ENCODE assay signal across 15 mouse cellular contexts in the genomic region with DNA sequence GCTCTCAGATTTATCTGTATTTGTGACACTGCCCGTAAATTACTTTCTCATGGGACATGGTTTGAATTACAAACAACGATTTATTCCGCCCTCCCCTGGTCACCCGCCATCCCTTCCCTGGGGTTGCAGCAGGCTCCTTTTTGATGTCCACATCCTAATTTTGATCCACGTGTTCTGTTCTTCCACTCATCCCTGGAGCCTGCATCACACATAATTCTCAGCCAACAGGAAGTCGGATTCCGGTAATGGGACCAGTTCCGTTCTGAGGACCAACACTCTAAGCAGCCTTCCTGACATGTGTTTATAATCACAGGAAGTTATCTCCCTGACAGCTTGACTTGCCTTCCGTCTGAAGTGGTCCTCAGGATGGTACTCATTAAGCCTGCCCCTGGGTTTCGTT.
DNase-seq lines count a peak whose midpoint lies in the region; ATAC-seq and TF ChIP-seq lines count a peak whose summit lies in the region.
"Had no signal": no experiment of that assay in that cellular context is flagged by ENCODE, and none has a peak within 500 bp of the region (broad histone marks: within the 10 kb centered on the region; RNA-seq: fewer than 3 reads in every experiment).

No protein-coding gene starts in this region.

- peak; percentile 1; the same call in 1 of the 2 replicates for TF ChIP-seq CTCF in heart, adult 2 months (IDR thresholded peaks at IDR 0.05)
- 0 out of 2 replicates have a peak, but pooled peaks have one; percentile 3 for TF ChIP-seq CTCF in heart, postnatal 0 days (IDR thresholded peaks at IDR 0.05; ENCODE audit: low read depth)

- WGBS in heart, adult 2 months: 44% methylated on average over 10 of the region's 10 CpGs
- 59% methylated on average over 10 of the region's 10 CpGs for WGBS in heart, embryonic 11.5 days (ENCODE audit: insufficient replicate concordance)
- 37% methylated on average over 10 of the region's 10 CpGs for WGBS in embryonic facial prominence, embryonic 11.5 days
- 54% methylated on average over 10 of the region's 10 CpGs for WGBS in heart, postnatal 0 days
- WGBS in forebrain, embryonic 14.5 days: 87% methylated on average over 10 of the region's 10 CpGs

- H3K36me3 ChIP-seq in heart, adult 2 months (ENCODE audit: control insufficient read depth, insufficient read depth, low read length): no peaks in the 10 kb centered on the region
- H3K36me3 ChIP-seq in heart, embryonic 11.5 days (ENCODE audit: control insufficient read depth, insufficient read depth, low read length): no peaks in the 10 kb centered on the region
- no peaks in the 10 kb centered on the region for H3K36me3 ChIP-seq in embryonic facial prominence, embryonic 11.5 days (replicated peaks; ENCODE audit: control insufficient read depth, insufficient read depth, low read depth, low read length)
- no peaks in the 10 kb centered on the region for H3K36me3 ChIP-seq in heart, postnatal 0 days (replicated peaks; ENCODE audit: control insufficient read depth, insufficient read depth, low read length)
- H3K36me3 ChIP-seq in forebrain, embryonic 14.5 days (ENCODE audit: control insufficient read depth, insufficient read depth, low read length): no peaks in the 10 kb centered on the region
- H3K36me3 ChIP-seq: forebrain, embryonic 12.5 days; hindbrain, embryonic 10.5 days; liver, embryonic 13.5 days; midbrain, embryonic 10.5 days had no signal

- ATAC-seq in heart, embryonic 11.5 days (replicated peaks; ENCODE audit: insufficient number of reproducible peaks, low FRiP score, low TSS enrichment): no peak
- no peak; the same call in 1 of the 2 replicates for ATAC-seq in embryonic facial prominence, embryonic 11.5 days (replicated peaks; ENCODE audit: insufficient number of reproducible peaks, low FRiP score, low TSS enrichment, low read depth)
- no peak; the same call in 1 of the 2 replicates for ATAC-seq in heart, postnatal 0 days (ENCODE audit: insufficient read depth, low read depth)
- no peak for ATAC-seq in forebrain, embryonic 14.5 days
- no peak for ATAC-seq in frontal cortex, adult (ENCODE audit: low TSS enrichment)
- ATAC-seq: CD4-positive, CD25-positive, alpha-beta regulatory T cell, adult 4 months had no signal

- no peaks in the 10 kb centered on the region for H3K27me3 ChIP-seq in heart, adult 2 months (ENCODE audit: control insufficient read depth, insufficient read depth, low read length)
- H3K27me3 ChIP-seq in heart, embryonic 11.5 days (ENCODE audit: control insufficient read depth, insufficient read depth, low read length): no peaks in the 10 kb centered on the region
- H3K27me3 ChIP-seq in embryonic facial prominence, embryonic 11.5 days (ENCODE audit: control insufficient read depth, insufficient read depth, low read length): no peaks in the 10 kb centered on the region
- H3K27me3 ChIP-seq in heart, postnatal 0 days (ENCODE audit: control insufficient read depth, insufficient read depth, low read length): no peaks in the 10 kb centered on the region
- H3K27me3 ChIP-seq in forebrain, embryonic 14.5 days (replicated peaks; ENCODE audit: control insufficient read depth, insufficient read depth, low read length): no peaks in the 10 kb centered on the region
- H3K27me3 ChIP-seq: liver, embryonic 13.5 days had no signal

- peak in 1 of 2 experiments; percentile 37 for DNase-seq in heart, adult 2 months
- peak; percentile 79 for DNase-seq in embryonic facial prominence, embryonic 11.5 days (ENCODE audit: low spot score)
- no peak for DNase-seq in heart, postnatal 0 days (ENCODE audit: low spot score)
- DNase-seq in kidney, postnatal 25 days: peak; percentile 31 to 53
- no peak for DNase-seq in forebrain, embryonic 14.5 days (ENCODE audit: low spot score)
- no peak for DNase-seq in retina, postnatal 1 day
- DNase-seq: liver, embryonic 13.5 days had no signal

- intact Hi-C loops in heart, adult 2 months (cut with DNase I): no loop called here

- H3K4me2 ChIP-seq in heart, embryonic 11.5 days: no peak overlapping the region
- H3K4me2 ChIP-seq in embryonic facial prominence, embryonic 11.5 days (ENCODE audit: low read depth, low read length): no peak overlapping the region
- H3K4me2 ChIP-seq in heart, postnatal 0 days (ENCODE audit: low read depth, low read length): no peak overlapping the region
- H3K4me2 ChIP-seq in forebrain, embryonic 14.5 days (ENCODE audit: low read length): no peak overlapping the region
- H3K4me2 ChIP-seq: forebrain, embryonic 12.5 days; liver, embryonic 13.5 days had no signal

- peaks cover 5% of the 10 kb centered on the region for H3K4me1 ChIP-seq in heart, adult 2 months (ENCODE audit: control insufficient read depth, insufficient read depth, low read length)
- peaks cover 4% of the 10 kb centered on the region; the same call in 1 of the 2 replicates for H3K4me1 ChIP-seq in heart, embryonic 11.5 days (ENCODE audit: control insufficient read depth, insufficient read depth, low read length)
- no peaks in the 10 kb centered on the region; the same call in 1 of the 2 replicates for H3K4me1 ChIP-seq in embryonic facial prominence, embryonic 11.5 days (ENCODE audit: control insufficient read depth, insufficient read depth, low read length)
- H3K4me1 ChIP-seq in heart, postnatal 0 days (ENCODE audit: control insufficient read depth, insufficient read depth): no peaks in the 10 kb centered on the region
- H3K4me1 ChIP-seq in forebrain, embryonic 14.5 days (ENCODE audit: control insufficient read depth, insufficient read depth, low read length): no peaks in the 10 kb centered on the region
- H3K4me1 ChIP-seq: liver, embryonic 13.5 days had no signal

- TF ChIP-seq POLR2A in heart, adult 2 months (IDR thresholded peaks at IDR 0.05; ENCODE audit: insufficient read depth, low read depth, low read length): no peak

- H3K9me3 ChIP-seq in heart, embryonic 11.5 days (replicated peaks; ENCODE audit: control insufficient read depth, low read length): no peaks in the 10 kb centered on the region
- H3K9me3 ChIP-seq in embryonic facial prominence, embryonic 11.5 days (replicated peaks; ENCODE audit: control insufficient read depth, low read length): no peaks in the 10 kb centered on the region
- H3K9me3 ChIP-seq in heart, postnatal 0 days (replicated peaks; ENCODE audit: control insufficient read depth, low read length): no peaks in the 10 kb centered on the region
- H3K9me3 ChIP-seq in forebrain, embryonic 14.5 days (replicated peaks; ENCODE audit: control insufficient read depth, low read length): no peaks in the 10 kb centered on the region
- H3K9me3 ChIP-seq: forebrain, embryonic 12.5 days; hindbrain, embryonic 10.5 days; liver, embryonic 13.5 days; midbrain, embryonic 10.5 days had no signal

- peak overlapping the region; percentile 55 for H3K27ac ChIP-seq in heart, adult 2 months
- no peak overlapping the region for H3K27ac ChIP-seq in heart, embryonic 11.5 days (ENCODE audit: low read depth, low read length)
- no peak overlapping the region for H3K27ac ChIP-seq in embryonic facial prominence, embryonic 11.5 days (replicated peaks; ENCODE audit: low read depth, low read length)
- H3K27ac ChIP-seq in heart, postnatal 0 days (ENCODE audit: low read depth): no peak overlapping the region; the same call in 1 of the 2 replicates
- no peak overlapping the region for H3K27ac ChIP-seq in forebrain, embryonic 14.5 days (ENCODE audit: low read depth, low read length)
- H3K27ac ChIP-seq: forebrain, embryonic 12.5 days; hindbrain, embryonic 10.5 days; left cerebral cortex, adult 2 months; liver, embryonic 13.5 days; midbrain, embryonic 10.5 days; stomach, postnatal 0 days had no signal

- no peak overlapping the region for H3K9ac ChIP-seq in heart, adult 2 months (ENCODE audit: low read depth, low read length)
- no peak overlapping the region for H3K9ac ChIP-seq in heart, embryonic 11.5 days (ENCODE audit: low read depth, low read length)
- H3K9ac ChIP-seq in embryonic facial prominence, embryonic 11.5 days (replicated peaks; ENCODE audit: low read length): no peak overlapping the region
- no peak overlapping the region for H3K9ac ChIP-seq in heart, postnatal 0 days (replicated peaks; ENCODE audit: low read depth, low read length)
- H3K9ac ChIP-seq in forebrain, embryonic 14.5 days (ENCODE audit: low read length): no peak overlapping the region
- H3K9ac ChIP-seq: forebrain, embryonic 12.5 days; liver, embryonic 13.5 days had no signal

- H3K79me2 ChIP-seq in heart, adult 2 months (replicated peaks; ENCODE audit: control insufficient read depth, insufficient read depth, low read length): no peaks in the 10 kb centered on the region

- no peak; the same call in 1 of the 2 replicates for TF ChIP-seq EP300 in heart, adult 2 months (IDR thresholded peaks at IDR 0.05; ENCODE audit: insufficient read depth, low read depth, low read length)
- TF ChIP-seq EP300 in heart, postnatal 0 days (IDR thresholded peaks at IDR 0.05; ENCODE audit: low read depth): no peak

- H3K4me3 ChIP-seq in heart, adult 2 months: no peak overlapping the region
- H3K4me3 ChIP-seq in heart, embryonic 11.5 days (ENCODE audit: low read depth, low read length): no peak overlapping the region
- H3K4me3 ChIP-seq in embryonic facial prominence, embryonic 11.5 days (ENCODE audit: low read depth, low read length): no peak overlapping the region
- H3K4me3 ChIP-seq in heart, postnatal 0 days (ENCODE audit: low read depth, low read length): no peak overlapping the region
- H3K4me3 ChIP-seq in forebrain, embryonic 14.5 days (ENCODE audit: low read depth, low read length): no peak overlapping the region
- H3K4me3 ChIP-seq: forebrain, embryonic 12.5 days; hindbrain, embryonic 10.5 days; left cerebral cortex, adult 2 months; liver, embryonic 13.5 days; midbrain, embryonic 10.5 days had no signal

Comparison
In these comparisons a context has a peak if more than half of its experiments do, and no peak if none do; other contexts are left out.
1. DNase-seq: peak in embryonic facial prominence, embryonic 11.5 days (single experiment) and kidney, postnatal 25 days (2 of 2); none in heart, postnatal 0 days (single experiment), forebrain, embryonic 14.5 days (single experiment) and retina, postnatal 1 day (single experiment).